Mouse (Mus musculus): Measurements from ENCODE around the gene Tmem109.

- TF ChIP-seq POLR2A (IDR thresholded peaks at IDR 0.05; ENCODE audit: insufficient read length, low read depth) (no peak), CEBPB (IDR thresholded peaks at IDR 0.05; ENCODE audit: insufficient read depth, poor library complexity, severe bottlenecking) (no peak), MYOD1 (IDR thresholded peaks at IDR 0.05; ENCODE audit: control insufficient read depth in 1 of 3, insufficient read length in 2 of 3, low read depth in 2 of 3) (no peak), MAX (IDR thresholded peaks at IDR 0.05; ENCODE audit: low read depth) (no peak), MYOG (IDR thresholded peaks at IDR 0.05; ENCODE audit: control insufficient read depth in 1 of 3, insufficient read depth in 1 of 3, insufficient read length in 2 of 3, low read depth in 2 of 3) (no peak), E2F4 (IDR thresholded peaks at IDR 0.05; ENCODE audit: insufficient read depth) (no peak), TCF12 (IDR thresholded peaks at IDR 0.05; ENCODE audit: insufficient read depth, poor library complexity, severe bottlenecking) (no peak), USF1 (IDR thresholded peaks at IDR 0.05; ENCODE audit: low read depth) (no peak), REST (IDR thresholded peaks at IDR 0.05; ENCODE audit: insufficient read depth, insufficient read length) (no peak)
These were observed 50.4 kb downstream of the Tmem109 start for GRCm38 (mm10) chr19:10831424-10831823.

All from myocyte (in vitro differentiated cells).